Mouse (Mus musculus) c-Kit-positive CD71-positive TER-119-negative erythroid progenitor cells, embryonic 14.5 days (primary cell): ENCODE results near the gene Rbm19.

Experiments used
- DNase-seq: peaks from one replicate; pipeline ENCODE4 v3.0.0-alpha.2; 2013; ENCODE audit warnings: low read depth

Gene Rbm19

GRCm38 (mm10) chr5:120204316-120204715, 88.1 kb downstream of the Rbm19 start:
- no peak for DNase-seq

DNA sequence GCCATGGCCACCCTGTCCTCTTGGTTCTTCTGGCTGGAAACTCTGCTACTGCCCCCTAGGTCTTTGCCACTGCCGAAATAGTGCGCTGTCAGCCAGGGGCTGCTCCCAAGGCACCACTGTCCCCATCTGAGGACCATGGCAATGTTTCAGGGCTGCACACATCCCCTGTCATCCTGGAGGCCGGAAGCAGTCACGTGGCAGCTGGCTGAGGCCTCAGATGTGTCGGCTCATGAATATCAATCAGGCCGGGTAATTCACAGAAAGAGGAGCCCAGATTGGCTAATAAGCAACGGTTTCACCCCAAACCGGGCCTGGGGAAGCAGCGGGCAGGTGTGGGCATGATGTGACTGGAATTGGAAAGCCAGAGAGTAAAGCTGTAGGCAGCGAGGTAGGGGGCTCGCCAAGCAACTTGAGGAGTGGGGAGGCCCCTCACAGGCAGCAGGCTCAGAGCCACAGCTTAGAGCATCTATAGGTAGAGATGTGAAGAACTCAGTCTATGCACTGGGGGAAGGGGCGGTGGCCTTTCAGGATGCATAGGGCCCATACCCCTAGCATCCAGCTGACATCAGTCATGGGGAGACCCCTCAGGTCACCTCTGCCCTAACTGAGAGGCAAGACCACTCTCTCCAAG, 90.2 kb downstream of the Rbm19 start:
- no peak for DNase-seq

DNA sequence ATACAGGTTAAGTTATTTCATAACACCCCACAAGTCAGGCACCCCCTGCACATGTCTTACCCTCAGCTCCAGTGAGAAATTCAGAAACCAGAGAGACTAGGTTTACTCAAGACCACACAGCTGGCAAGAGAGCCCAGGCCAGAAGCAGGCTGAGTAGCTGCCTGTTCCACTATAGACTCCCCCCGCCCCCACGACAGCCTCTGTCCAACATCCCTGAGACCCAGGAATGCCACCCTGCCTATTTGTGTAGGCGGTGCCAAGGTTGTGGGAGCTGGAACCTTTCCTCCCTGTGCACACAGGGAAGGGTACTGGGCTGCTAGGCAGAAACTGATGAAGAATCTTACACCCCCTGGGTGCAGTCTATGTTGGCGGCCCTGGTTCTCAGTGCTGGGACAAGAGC, 91.2 kb downstream of the Rbm19 start:
- DNase-seq: no peak

DNA sequence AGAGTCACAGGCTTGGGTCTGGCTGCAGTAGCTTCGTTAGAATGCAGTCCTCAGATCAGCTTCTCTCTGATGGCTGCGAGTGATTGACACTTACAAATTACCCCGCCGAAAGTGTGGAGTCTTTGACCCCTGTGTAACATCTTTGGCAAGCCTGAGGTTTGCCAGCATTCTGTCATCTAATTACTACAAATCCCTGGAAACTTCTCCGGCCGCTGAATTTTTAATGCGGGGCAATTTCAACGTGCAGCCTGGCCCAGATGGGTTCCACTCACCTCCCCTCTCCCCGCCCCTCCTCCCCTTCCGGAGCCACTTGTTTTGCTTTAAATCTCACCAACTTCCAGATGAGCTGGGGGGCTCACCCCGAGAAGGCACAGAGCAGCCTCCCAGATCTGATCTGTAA, 94.4 kb downstream of the Rbm19 start:
- DNase-seq: no peak

GRCm38 (mm10) chr5:120211182-120211581, 94.9 kb downstream of the Rbm19 start:
- DNase-seq: no peak

- no peak for DNase-seq
Observed at GRCm38 (mm10) chr5:120214511-120214910, 98.2 kb downstream of the Rbm19 start.

GRCm38 (mm10) chr5:120221216-120221615, 105.0 kb downstream of the Rbm19 start:
- DNase-seq: no peak

GRCm38 (mm10) chr5:120225383-120225782, 109.1 kb downstream of the Rbm19 start:
- no peak for DNase-seq

DNA sequence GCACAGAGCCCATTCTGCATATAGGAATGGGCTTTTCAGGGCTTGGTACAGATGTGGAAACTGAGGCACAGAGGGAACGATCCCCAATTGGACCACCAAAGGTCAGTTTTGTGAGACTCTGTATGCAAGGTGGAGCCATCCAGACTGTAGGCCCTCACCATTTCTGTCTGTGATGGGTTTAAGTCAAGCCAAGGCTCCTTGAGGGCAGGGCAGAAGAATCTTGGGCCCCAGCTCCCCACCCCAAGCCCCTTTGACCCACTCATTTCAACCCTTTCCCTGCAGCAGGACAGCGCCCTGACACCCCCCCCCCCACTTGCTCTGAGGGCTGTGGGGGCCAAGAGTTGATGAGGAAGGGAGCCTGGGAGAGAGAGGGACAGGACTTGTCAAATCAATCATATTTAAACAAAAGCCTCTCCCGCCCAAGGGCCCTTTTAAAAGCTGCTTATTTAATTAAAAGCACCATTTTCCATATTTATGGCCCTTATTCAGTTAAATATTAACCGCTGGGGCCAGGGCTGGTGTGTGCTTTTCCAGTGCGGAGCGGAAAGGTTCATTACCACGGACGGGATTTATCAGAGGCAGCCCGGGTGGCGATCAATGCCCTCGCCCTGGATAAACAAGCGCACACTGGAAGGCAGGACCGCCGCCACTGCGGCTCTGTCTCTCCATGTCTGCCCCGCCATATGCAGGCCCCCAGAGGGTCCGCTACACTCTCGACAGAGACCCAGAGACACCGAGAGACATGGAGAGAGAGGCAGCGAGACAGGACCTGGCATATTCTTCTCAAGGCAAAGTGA, 112.5 kb downstream of the Rbm19 start:
- no peak for DNase-seq

- no peak for DNase-seq
Observed at GRCm38 (mm10) chr5:120231435-120232147, 115.3 kb downstream of the Rbm19 start.

GRCm38 (mm10) chr5:120235147-120235546, 118.9 kb downstream of the Rbm19 start:
- DNase-seq: no peak

DNA sequence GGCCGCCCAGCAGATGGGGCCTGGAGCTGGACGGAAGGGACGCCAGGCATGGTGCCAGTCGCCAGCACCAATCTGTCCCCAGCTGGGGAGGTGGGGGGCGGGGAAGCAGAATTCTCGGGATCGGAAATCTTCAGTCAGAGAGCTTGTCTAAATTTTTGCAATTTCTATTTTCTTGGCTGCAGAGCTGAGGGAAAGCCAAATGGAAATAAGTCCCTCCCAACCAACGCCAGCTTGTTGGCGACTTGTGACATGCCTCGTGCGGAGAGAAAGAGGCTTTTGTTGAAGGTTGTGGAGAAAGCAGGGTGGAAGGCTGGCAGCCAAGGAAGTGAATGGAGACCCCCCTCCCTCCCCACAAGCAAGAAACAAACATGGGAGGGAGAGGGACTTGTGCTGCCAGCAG, 119.3 kb downstream of the Rbm19 start:
- DNase-seq: no peak

GRCm38 (mm10) chr5:120240071-120240470, 123.8 kb downstream of the Rbm19 start:
- no peak for DNase-seq

DNA sequence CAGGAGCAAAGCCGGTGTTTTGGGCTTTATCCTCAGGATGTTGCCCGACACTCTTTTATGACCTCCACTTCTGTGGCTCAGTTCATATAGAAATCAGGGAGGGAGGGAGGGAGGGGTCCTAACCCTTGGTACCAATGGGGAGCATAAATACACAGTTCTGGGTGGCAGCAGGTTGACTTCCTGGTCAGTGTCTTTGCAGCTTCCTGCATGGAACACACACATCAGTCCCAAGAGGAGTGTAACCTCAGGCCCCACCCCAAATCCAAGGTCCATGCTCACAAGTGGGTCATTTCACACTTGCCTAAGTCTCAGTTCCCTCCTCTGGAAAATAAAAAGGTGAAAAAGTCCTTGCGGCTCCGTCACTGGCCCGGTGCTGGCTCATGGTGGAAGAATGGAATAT, 129.1 kb downstream of the Rbm19 start:
- DNase-seq: no peak
